Mouse (Mus musculus) heart, adult 2 months (tissue): ENCODE measurements around the gene Mink1. TPM values are rescaled to one million over a fixed set of nuclear protein-coding genes. Genes with fewer than 3 reads are reported as not detected.

Source experiments
- DNase-seq, 2 experiments: peaks; one replicate each; pipeline ENCODE4 v3.0.0; 2021
- H3K27ac ChIP-seq: fragments of 200-600 bp; 2 replicates; pipeline ENCODE4 v1.8.1; 2022
- H3K27me3 ChIP-seq: fragments of 200-500 bp; 2 replicates; pipeline ENCODE4 v1.6.1; 2012; ENCODE audit warnings: mild to moderate bottlenecking, low read length, inconsistent platforms, mixed read lengths; ENCODE audit not compliant: control insufficient read depth, insufficient read depth
- H3K36me3 ChIP-seq: fragments of 200-500 bp; 2 replicates; pipeline ENCODE4 v1.6.1; 2012; ENCODE audit warnings: low read length, inconsistent platforms; ENCODE audit not compliant: control insufficient read depth, insufficient read depth
- H3K4me1 ChIP-seq: fragments of 200-500 bp; 2 replicates; pipeline ENCODE4 v1.6.1; 2011; ENCODE audit warnings: low read length; ENCODE audit not compliant: control insufficient read depth, insufficient read depth
- H3K4me3 ChIP-seq: fragments of 200-600 bp; 2 replicates; pipeline ENCODE4 v1.8.1; 2022
- H3K79me2 ChIP-seq: fragments of 200-500 bp; replicated peaks from 2 replicates; pipeline ENCODE4 v1.6.1; 2012; ENCODE audit warnings: mild to moderate bottlenecking, inconsistent platforms, low read length, moderate library complexity, mixed read lengths; ENCODE audit not compliant: control insufficient read depth, insufficient read depth
- H3K9ac ChIP-seq: fragments of 200-500 bp; 2 replicates; pipeline ENCODE4 v1.6.1; 2012; ENCODE audit warnings: low read depth, mild to moderate bottlenecking, control low read depth, inconsistent platforms, low read length, mixed read lengths
- CTCF ChIP-seq: fragments of 200-600 bp; IDR thresholded peaks from 2 replicates; pipeline ENCODE4 v1.8.1; 2022; ENCODE audit warnings: antibody characterized with exemption, mild to moderate bottlenecking, moderate library complexity
- EP300 ChIP-seq: fragments of 200-500 bp; IDR thresholded peaks from 2 replicates; pipeline ENCODE4 v1.6.1; 2011; ENCODE audit warnings: low read depth, low read length, control low read depth; ENCODE audit not compliant: insufficient read depth
- POLR2A ChIP-seq: fragments of 200-500 bp; IDR thresholded peaks from 2 replicates; pipeline ENCODE4 v1.6.1; 2011; ENCODE audit warnings: mild to moderate bottlenecking, low read depth, low read length, control low read depth; ENCODE audit not compliant: insufficient read depth
- WGBS: fragments of 180-500 bp; shearing (Covaris S2); methylation state at CpG from one replicate; pipeline ENCODE4 v1.1.7; 2018; 5-methylcytosine and 5-hydroxymethylcytosine counted together
- intact Hi-C: fragments of 180-260 bp; cut with DNase I; formaldehyde crosslinking; loops from one replicate; pipeline ENCODE4 v1.15.1; 2025
- polyA plus RNA-seq: library from polyadenylated mRNA; depleted of rRNA; stranded (reverse); fragments of >200 nt; gene quantifications from 2 replicates; pipeline ENCODE4 v1.2.3, GENCODE M21; 2012
- total RNA-seq, 2 experiments: library from RNA; stranded (reverse); gene quantifications; 2 replicates each; pipeline ENCODE4 v1.2.3; 2021

Mink1 gene
- total and polyA plus RNA-seq, 3 experiments = 40.8 to 46.8 (median 41.3) TPM

GRCm38 (mm10) chr11:70572348-70572902 is 9.7 kb downstream of the Mink1 start:
- Histone ChIP-seq H3K4me3 (no peak overlapping the region), H3K9ac (no peak overlapping the region), H3K36me3 (no peaks in the 10 kb centered on the region), H3K27ac (no peak overlapping the region), H3K4me1 (peaks cover 8% of the 10 kb centered on the region), H3K79me2 (peaks cover 6% of the 10 kb centered on the region; the same call in 1 of the 2 replicates), H3K27me3 (no peaks in the 10 kb centered on the region)
- no peak for TF ChIP-seq POLR2A
- no peak for TF ChIP-seq CTCF
- no peak for TF ChIP-seq EP300
- 60% methylated on average over 5 of the region's 5 CpGs for WGBS
- intact Hi-C loops = no loop called here
- no peak for DNase-seq

GRCm38 (mm10) chr11:70573872-70574271 is 11.2 kb downstream of the Mink1 start:
- no peaks in the 10 kb centered on the region for H3K27me3 ChIP-seq
- 85% methylated on average over 6 of the region's 6 CpGs for WGBS
- intact Hi-C loops = no loop called here

GRCm38 (mm10) chr11:70577201-70577600 is 14.5 kb downstream of the Mink1 start:
- Histone ChIP-seq H3K9ac (no peak overlapping the region), H3K27ac (no peak overlapping the region), H3K79me2 (peaks cover 4% of the 10 kb centered on the region; the same call in 1 of the 2 replicates), H3K4me1 (peaks cover 23% of the 10 kb centered on the region), H3K4me3 (no peak overlapping the region), H3K27me3 (no peaks in the 10 kb centered on the region), H3K36me3 (no peaks in the 10 kb centered on the region; the same call in 1 of the 2 replicates)
- no peak for DNase-seq
- TF ChIP-seq EP300 (no peak), POLR2A (no peak), CTCF (no peak)
- intact Hi-C loops = no loop called here
- WGBS = 53% methylated on average over 3 of the region's 3 CpGs

More at GRCm38 (mm10) chr11:70573872-70574271, 11.2 kb downstream of the Mink1 start:
- Histone ChIP-seq H3K4me3 (no peak overlapping the region), H3K4me1 (peaks cover 7% of the 10 kb centered on the region), H3K36me3 (no peaks in the 10 kb centered on the region), H3K27ac (no peak overlapping the region), H3K79me2 (peaks cover 6% of the 10 kb centered on the region; the same call in 1 of the 2 replicates), H3K9ac (no peak overlapping the region)
- TF ChIP-seq POLR2A (no peak), CTCF (no peak), EP300 (no peak)
- DNase-seq = no peak

- Histone ChIP-seq H3K4me1 (peaks cover 33% of the 10 kb centered on the region), H3K4me3 (no peak overlapping the region), H3K9ac (no peak overlapping the region), H3K36me3 (no peaks in the 10 kb centered on the region; the same call in none of the 2 replicates), H3K27ac (no peak overlapping the region), H3K79me2 (peaks cover 3% of the 10 kb centered on the region; the same call in 1 of the 2 replicates), H3K27me3 (no peaks in the 10 kb centered on the region)
- intact Hi-C loops = no loop called here
- 88% methylated on average over 6 of the region's 6 CpGs for WGBS
- no peak for DNase-seq
- TF ChIP-seq EP300 (no peak), CTCF (no peak), POLR2A (no peak)
These were observed 16.3 kb downstream of the Mink1 start for GRCm38 (mm10) chr11:70578962-70579361.

GRCm38 (mm10) chr11:70579710-70580357 is 17.2 kb downstream of the Mink1 start:
- 68% methylated on average over 9 of the region's 9 CpGs for WGBS
- H3K4me1 ChIP-seq = peaks cover 35% of the 10 kb centered on the region
- H3K9ac ChIP-seq = no peak overlapping the region

GRCm38 (mm10) chr11:70580358-70580720 is 17.7 kb downstream of the Mink1 start:
- WGBS = 30% methylated on average over 5 of the region's 5 CpGs
- no peak overlapping the region; the same call in 1 of the 2 replicates for H3K27ac ChIP-seq
- no peaks in the 10 kb centered on the region for H3K27me3 ChIP-seq
- H3K79me2 ChIP-seq = peaks cover 3% of the 10 kb centered on the region; the same call in 1 of the 2 replicates
- DNase-seq = no peak
- no peak overlapping the region for H3K4me3 ChIP-seq
- TF ChIP-seq CTCF (no peak), POLR2A (no peak), EP300 (no peak)
- H3K4me1 ChIP-seq = peaks cover 37% of the 10 kb centered on the region
- H3K36me3 ChIP-seq = no peaks in the 10 kb centered on the region; the same call in none of the 2 replicates
- intact Hi-C loops = loop anchor here (1.0 kb wide), 1 partner anchor 14 kb away; no protein-coding TSS in a partner anchor
- H3K9ac ChIP-seq = no peak overlapping the region

More at GRCm38 (mm10) chr11:70579710-70580357, 17.2 kb downstream of the Mink1 start:
- TF ChIP-seq EP300 = no peak
- TF ChIP-seq POLR2A = no peak
- no peak for TF ChIP-seq CTCF
- H3K36me3 ChIP-seq = no peaks in the 10 kb centered on the region; the same call in none of the 2 replicates
- DNase-seq = no peak
- H3K27me3 ChIP-seq = no peaks in the 10 kb centered on the region
- peaks cover 3% of the 10 kb centered on the region; the same call in 1 of the 2 replicates for H3K79me2 ChIP-seq
- no peak overlapping the region; the same call in 1 of the 2 replicates for H3K27ac ChIP-seq
- H3K4me3 ChIP-seq = no peak overlapping the region
- intact Hi-C loops = loop anchor here (1.0 kb wide), 1 partner anchor 14 kb away; no protein-coding TSS in a partner anchor
